Mouse (Mus musculus): ENCODE results near the gene Ywhag.

Gene Ywhag

DNA sequence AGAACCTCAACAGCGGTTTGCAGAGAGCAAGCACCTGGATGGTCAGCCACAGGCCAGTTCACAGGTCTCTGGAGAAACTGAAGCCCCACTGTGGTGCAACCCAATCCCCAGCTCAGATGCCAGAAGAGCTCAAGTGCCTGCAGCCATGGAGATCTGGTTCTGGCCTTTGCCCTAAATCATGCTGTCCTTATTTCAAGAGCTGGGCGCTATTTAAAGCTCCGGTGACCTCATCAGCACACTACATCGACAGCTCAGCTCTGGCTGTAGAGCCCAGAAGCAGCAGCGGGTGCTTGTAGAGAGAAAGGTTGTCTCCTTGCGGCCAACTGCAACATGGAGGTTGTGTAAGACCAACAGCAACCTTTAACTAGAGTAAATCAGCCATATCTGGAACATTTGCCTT is 20.3 kb downstream of the Ywhag start:
- in situ Hi-C loops (cut with MboI, MseI): no loop called here

- in situ Hi-C loops (cut with MboI, MseI): no loop called here
Observed at GRCm38 (mm10) chr5:135913201-135913600, 21.2 kb downstream of the Ywhag start.

DNA sequence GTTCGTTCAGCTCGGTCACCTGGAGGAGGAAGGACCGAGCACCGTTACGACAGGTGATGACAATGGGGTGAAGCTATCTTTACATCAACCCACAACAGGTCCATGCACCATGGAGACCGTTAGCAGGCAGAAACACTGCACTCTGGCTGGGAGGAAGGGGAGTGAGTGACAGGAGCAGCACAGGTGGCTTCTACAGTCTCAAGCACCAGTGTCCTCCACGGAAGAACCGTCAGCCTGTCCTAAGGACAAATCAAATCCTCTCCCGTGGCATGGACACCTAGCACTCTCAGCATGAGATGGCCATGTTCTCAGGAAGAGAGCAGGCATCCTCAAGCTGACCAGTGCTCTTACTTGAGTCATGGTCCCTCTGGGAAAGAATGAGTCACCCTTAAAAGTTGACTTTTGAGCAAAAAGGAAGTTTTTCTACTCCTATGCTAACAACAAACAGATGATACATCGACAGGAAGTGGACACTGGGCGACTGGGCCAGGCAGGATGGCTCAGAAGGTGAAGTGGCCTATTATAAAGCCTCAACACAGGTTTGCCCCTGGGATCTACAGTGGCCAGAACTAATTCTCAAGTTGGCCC is 22.7 kb downstream of the Ywhag start:
- in situ Hi-C loops (cut with MboI, MseI): no loop called here

DNA sequence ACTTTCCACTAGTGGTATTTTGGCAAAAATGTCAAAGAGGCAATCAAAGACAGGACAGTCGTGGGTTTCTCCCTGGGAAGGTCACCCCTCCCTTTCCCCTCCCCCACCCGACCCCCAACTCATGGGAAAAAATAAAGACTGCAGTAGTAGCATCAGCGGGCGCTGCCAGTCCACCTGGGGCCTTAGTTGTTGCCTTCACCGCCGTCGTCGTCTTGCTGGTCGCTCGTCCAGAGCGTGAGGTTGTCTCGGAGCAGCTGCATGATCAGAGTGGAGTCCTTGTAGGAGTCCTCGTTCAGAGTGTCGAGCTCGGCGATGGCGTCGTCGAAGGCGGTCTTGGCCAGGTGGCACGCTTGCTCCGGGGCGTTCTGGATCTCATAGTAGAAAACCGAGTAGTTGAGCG is 23.6 kb downstream of the Ywhag start:
- in situ Hi-C loops (cut with MboI, MseI): no loop called here

GRCm38 (mm10) chr5:135909646-135910045 is 24.8 kb downstream of the Ywhag start:
- in situ Hi-C loops (cut with MboI, MseI): no loop called here

- in situ Hi-C loops (cut with MboI, MseI): no loop called here
Observed at GRCm38 (mm10) chr5:135908989-135909388, 25.4 kb downstream of the Ywhag start.

DNA sequence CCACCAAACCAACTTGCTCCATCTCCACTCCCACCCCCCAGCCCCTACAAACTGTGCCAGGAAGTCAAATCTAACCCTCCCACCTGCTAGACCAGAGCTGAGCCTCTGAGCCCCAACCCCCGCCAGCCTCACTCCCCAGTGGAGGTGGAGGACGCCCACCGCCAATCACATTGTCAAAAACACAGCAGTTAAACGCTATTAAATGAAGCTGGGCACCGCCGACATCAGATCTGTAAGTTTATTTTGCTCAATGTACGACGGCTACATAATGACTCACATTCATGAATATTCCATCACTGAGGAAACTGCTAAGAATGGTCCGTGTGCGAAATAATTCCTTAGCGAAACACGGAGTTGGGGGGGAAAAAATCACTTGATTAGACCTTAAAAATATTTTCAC is 26.2 kb downstream of the Ywhag start:
- in situ Hi-C loops (cut with MboI, MseI): no loop called here

DNA sequence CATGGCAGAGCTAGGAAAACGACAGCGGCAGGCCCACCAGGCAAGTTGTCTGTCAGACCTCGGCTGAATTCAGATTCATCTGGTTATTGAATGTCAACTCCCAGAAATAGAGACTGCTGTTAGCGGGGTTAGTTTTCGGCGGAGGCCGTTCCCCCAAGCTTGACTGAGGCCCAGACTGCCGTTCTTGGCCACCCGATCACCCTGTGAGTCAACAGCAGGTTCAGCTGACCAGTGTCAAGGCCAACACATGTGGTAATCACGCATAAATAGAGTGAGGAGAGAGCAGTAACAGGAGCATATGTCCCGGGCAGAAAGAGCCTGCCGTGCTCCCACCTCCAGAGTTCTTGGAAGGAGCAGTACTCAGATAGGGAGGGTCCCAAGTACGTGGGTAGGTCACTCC is 27.2 kb downstream of the Ywhag start:
- in situ Hi-C loops (cut with MboI, MseI): no loop called here

DNA sequence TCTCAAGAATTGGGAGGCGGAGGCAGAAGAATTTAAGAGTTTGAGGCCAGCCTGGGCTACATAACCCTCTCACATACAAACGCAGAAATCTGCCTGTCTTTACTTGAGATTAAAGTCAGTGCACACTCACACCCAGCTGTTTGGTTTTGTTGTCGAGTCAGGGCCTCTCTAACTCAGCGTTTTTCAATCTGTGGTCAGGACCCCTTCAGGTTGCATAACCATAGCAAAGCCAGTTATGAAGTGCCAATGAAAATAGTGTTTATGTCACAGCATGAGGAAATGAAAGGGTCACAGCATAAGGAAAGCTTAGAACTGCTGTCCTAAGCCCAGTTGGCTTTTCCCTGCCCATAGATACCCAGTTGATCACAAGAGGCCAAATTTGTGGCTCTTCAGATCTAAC is 27.6 kb downstream of the Ywhag start:
- in situ Hi-C loops (cut with MboI, MseI): no loop called here

DNA sequence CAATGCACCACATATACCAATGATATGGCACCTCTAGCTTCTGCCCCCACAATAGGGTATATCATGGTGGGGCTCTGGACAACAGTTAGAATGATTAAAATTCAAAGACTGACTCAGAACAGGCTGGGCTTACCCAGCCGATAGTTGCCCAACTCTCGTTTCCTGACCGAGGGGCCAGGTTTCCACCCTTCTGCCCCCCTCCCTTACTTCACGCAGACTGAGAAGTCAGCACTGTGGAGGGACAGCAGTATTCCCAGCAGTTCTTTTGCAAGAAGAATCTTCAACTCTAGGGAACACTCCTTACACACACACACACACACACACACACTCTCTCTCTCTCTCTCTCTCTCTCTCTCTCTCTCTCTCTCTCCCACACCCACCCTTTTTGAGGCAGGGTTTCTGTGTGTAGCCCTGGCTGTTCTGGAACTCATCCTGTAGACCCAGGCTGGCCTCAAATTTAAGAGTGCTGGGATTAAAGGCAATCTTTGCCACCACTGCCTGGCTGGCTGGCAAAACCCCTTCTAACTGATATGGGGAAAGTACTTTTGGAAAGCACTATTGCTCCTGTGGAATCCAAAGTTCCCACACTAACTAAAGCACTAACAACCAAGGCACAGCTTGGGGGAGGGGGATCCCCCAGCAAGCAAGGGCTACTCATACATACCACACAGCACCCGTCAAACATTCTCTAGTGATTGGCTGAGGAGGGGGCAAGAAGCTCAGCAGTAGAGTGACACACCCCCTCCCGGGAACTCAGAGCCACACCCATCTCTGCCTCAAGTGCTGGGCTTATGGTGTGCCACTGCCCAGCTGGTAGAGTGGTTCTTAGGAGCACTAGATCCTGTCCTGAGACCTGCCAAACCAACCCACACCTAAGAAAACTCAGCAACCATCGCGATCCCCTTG is 28.8 kb downstream of the Ywhag start:
- in situ Hi-C loops (cut with MboI, MseI): no loop called here

- in situ Hi-C loops (cut with MboI, MseI): no loop called here
Observed at GRCm38 (mm10) chr5:135904259-135904658, 30.2 kb downstream of the Ywhag start.

DNA sequence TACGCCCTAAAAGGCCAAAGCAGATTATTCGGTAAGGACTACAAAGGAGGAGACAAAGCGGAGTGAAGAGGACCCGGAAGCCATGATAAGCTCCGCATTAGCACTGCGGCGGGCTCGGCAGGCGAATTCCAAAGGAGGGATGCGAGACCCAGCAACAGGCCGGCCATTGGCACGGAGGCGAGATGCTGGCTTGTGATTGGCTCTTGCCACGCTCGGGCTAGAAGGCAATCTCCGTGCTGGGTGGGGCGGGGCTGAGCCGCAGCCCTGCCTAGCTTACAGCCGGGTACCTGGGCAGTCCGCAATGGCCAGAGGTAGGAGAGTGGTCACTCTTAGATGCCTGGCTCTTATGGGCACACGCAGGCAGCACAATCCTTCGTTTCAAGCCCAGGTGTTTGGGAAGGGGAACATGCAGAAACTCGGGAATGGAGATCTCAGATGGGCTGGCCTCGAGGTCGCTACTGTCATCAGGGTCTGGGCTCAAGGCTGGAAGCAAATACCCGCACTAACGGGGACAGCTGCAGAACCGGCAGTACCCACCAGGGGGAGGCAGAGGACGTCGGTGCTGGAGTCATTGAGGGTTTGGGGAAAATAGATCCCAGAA is 30.8 kb downstream of the Ywhag start:
- in situ Hi-C loops (cut with MboI, MseI): no loop called here

DNA sequence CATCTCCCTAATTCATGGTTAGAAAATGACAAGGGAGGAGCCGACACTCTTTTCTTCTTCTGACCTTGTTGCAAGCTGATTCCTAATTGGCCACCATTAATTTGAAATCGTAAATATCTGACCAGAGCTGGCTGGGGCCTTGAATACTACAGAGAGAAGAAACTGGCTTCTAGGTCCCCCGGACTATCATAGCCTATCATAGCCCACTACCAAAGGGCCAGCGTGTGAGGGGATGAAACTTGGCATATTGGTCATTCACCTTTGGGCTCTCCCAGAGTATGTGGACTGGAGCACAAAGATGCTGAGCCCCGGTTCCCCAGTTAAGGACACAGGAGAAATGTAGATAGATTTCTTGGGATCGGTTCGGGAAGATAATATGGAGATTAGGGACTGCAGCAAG is 31.4 kb downstream of the Ywhag start:
- in situ Hi-C loops (cut with MboI, MseI): no loop called here

- in situ Hi-C loops (cut with MboI, MseI): no loop called here
Observed at GRCm38 (mm10) chr5:135901354-135902095, 32.9 kb downstream of the Ywhag start.

DNA sequence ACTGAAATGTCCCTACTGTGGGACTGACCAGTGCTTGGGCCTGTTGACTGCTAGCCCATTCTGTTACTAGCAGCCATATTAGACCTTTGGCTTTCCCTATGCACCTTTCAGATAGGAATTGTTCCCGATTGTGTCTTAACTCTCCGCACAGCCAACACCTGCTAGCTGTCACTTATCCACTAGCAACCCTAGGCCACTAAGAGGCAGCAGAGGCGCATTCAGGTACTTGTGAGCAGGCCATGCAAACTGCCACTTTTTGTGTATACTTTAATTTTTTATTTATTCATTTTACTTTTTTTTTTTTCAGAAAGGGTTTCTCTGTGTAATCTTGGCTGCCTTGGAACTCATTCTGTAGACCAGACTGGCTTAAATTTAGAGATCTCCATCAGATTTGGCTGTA is 33.7 kb downstream of the Ywhag start:
- in situ Hi-C loops (cut with MboI, MseI): no loop called here

- in situ Hi-C loops (cut with MboI, MseI): no loop called here
Observed at GRCm38 (mm10) chr5:135899833-135900232, 34.6 kb downstream of the Ywhag start.

GRCm38 (mm10) chr5:135898995-135899394 is 35.4 kb downstream of the Ywhag start:
- in situ Hi-C loops (cut with MboI, MseI): no loop called here

- in situ Hi-C loops (cut with MboI, MseI): no loop called here
Observed at GRCm38 (mm10) chr5:135898028-135898427, 36.4 kb downstream of the Ywhag start.

- in situ Hi-C loops (cut with MboI, MseI): no loop called here
Observed at GRCm38 (mm10) chr5:135894958-135895357, 39.5 kb downstream of the Ywhag start.

DNA sequence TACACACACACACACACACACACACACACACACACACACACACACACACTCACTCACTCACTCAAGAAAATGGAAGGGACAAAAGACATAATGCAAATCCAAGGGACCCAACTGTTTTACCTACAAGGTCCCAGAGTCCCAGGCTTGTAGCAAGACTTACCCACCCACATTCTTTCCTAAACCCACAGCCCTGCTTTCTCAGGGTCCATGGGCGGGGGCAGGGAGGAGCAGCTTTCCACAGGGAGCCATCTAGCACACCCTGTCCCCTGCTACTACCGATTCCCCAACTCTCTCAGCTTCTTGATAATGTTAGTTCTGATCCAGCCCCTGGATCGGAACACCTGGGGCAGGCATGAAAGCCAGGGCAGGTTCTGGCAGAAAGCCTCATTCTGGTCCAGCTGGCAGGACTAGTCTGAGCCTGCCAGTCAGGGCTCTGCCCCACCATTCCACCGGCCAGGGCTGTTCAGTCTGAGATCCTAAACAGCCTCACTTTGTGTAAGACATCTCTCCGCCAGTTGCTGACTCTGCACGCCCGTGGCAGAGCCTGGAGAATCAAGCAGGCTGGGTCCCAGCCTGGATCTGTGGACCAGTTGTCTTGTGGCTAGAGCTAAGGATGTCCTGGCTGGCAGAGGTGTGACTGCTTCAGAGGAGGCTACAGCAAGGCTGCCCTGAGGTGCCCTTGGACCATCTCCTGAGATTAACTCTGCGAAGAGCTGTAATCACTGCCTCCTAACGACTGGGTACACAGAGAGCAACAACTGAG is 41.6 kb downstream of the Ywhag start:
- in situ Hi-C loops (cut with MboI, MseI): no loop called here

- in situ Hi-C loops (cut with MboI, MseI): no loop called here
Observed at GRCm38 (mm10) chr5:135890920-135891319, 43.5 kb downstream of the Ywhag start.

Measured in regulatory T cell (primary cell).